Mouse (Mus musculus): ENCODE results near the gene D17Wsu92e. TPM values are rescaled to one million over a fixed set of nuclear protein-coding genes. Genes with fewer than 3 reads are reported as not detected.

The D17Wsu92e gene
- polyA plus RNA-seq, 1 experiment from 2014 or later, result 22.7 TPM

- DNase-seq (ENCODE audit: low spot score) (no peak), ATAC-seq (replicated peaks; ENCODE audit: low FRiP score) (no peak)
- Histone ChIP-seq H3K4me3 (ENCODE audit: low read depth, low read length) (no peak within 1 kb of the TSS), H3K9me3 (ENCODE audit: control insufficient read depth, low read length) (no peaks in the 10 kb centered on the region), H3K36me3 (ENCODE audit: control insufficient read depth, insufficient read depth, low read length) (no peaks in the 10 kb centered on the region), H3K4me1 (replicated peaks; ENCODE audit: control insufficient read depth, insufficient read depth, low read length) (peaks cover 8% of the 10 kb centered on the region), H3K27ac (ENCODE audit: low read depth, low read length) (no peak within 1 kb of the TSS), H3K4me2 (no peak within 1 kb of the TSS), H3K27me3 (replicated peaks; ENCODE audit: control insufficient read depth, insufficient read depth, low read length) (peaks cover 4% of the 10 kb centered on the region), H3K9ac (ENCODE audit: low read depth, low read length) (no peak within 1 kb of the TSS)
- 73% methylated on average over 10 of the region's 10 CpGs for WGBS
These were observed 91.7 kb downstream of the D17Wsu92e start, which contains the start of gene Spdef for GRCm38 (mm10) chr17:27728770-27729169. Gene Spdef (minus strand): TSS chr17:27728955.

GRCm38 (mm10) chr17:27726527-27726926, 93.9 kb downstream of the D17Wsu92e start:
- ATAC-seq (replicated peaks; ENCODE audit: low FRiP score) (no peak), DNase-seq (ENCODE audit: low spot score) (no peak)
- Histone ChIP-seq H3K4me2 (no peak overlapping the region), H3K27me3 (replicated peaks; ENCODE audit: control insufficient read depth, insufficient read depth, low read length) (peaks cover 6% of the 10 kb centered on the region), H3K36me3 (ENCODE audit: control insufficient read depth, insufficient read depth, low read length) (no peaks in the 10 kb centered on the region), H3K4me1 (replicated peaks; ENCODE audit: control insufficient read depth, insufficient read depth, low read length) (peaks cover 6% of the 10 kb centered on the region), H3K9me3 (ENCODE audit: control insufficient read depth, low read length) (no peaks in the 10 kb centered on the region), H3K9ac (ENCODE audit: low read depth, low read length) (no peak overlapping the region), H3K27ac (ENCODE audit: low read depth, low read length) (no peak overlapping the region), H3K4me3 (ENCODE audit: low read depth, low read length) (no peak overlapping the region)
- WGBS, result 34% methylated on average over 7 of the region's 7 CpGs

- Histone ChIP-seq H3K4me1 (replicated peaks; ENCODE audit: control insufficient read depth, insufficient read depth, low read length) (peaks cover 6% of the 10 kb centered on the region), H3K9me3 (ENCODE audit: control insufficient read depth, low read length) (no peaks in the 10 kb centered on the region), H3K9ac (ENCODE audit: low read depth, low read length) (no peak overlapping the region), H3K27me3 (replicated peaks; ENCODE audit: control insufficient read depth, insufficient read depth, low read length) (peaks cover 8% of the 10 kb centered on the region), H3K4me3 (ENCODE audit: low read depth, low read length) (no peak overlapping the region), H3K36me3 (ENCODE audit: control insufficient read depth, insufficient read depth, low read length) (no peaks in the 10 kb centered on the region), H3K4me2 (no peak overlapping the region), H3K27ac (ENCODE audit: low read depth, low read length) (no peak overlapping the region)
- WGBS, result 23% methylated on average over 10 of the region's 10 CpGs
- ATAC-seq (replicated peaks; ENCODE audit: low FRiP score), result no peak
- no peak for DNase-seq (ENCODE audit: low spot score)
These were observed 95.0 kb downstream of the D17Wsu92e start for GRCm38 (mm10) chr17:27725412-27725811.

- DNase-seq (ENCODE audit: low spot score) (no peak), ATAC-seq (replicated peaks; ENCODE audit: low FRiP score) (no peak)
- Histone ChIP-seq H3K9me3 (ENCODE audit: control insufficient read depth, low read length) (no peaks in the 10 kb centered on the region), H3K36me3 (ENCODE audit: control insufficient read depth, insufficient read depth, low read length) (no peaks in the 10 kb centered on the region), H3K4me3 (ENCODE audit: low read depth, low read length) (no peak overlapping the region), H3K9ac (ENCODE audit: low read depth, low read length) (no peak overlapping the region), H3K27ac (ENCODE audit: low read depth, low read length) (no peak overlapping the region), H3K4me1 (replicated peaks; ENCODE audit: control insufficient read depth, insufficient read depth, low read length) (peaks cover 6% of the 10 kb centered on the region), H3K27me3 (replicated peaks; ENCODE audit: control insufficient read depth, insufficient read depth, low read length) (peaks cover 8% of the 10 kb centered on the region), H3K4me2 (no peak overlapping the region)
- WGBS, result 36% methylated on average over 10 of the region's 10 CpGs
These were observed 95.4 kb downstream of the D17Wsu92e start for GRCm38 (mm10) chr17:27725011-27725410.

- ATAC-seq (replicated peaks; ENCODE audit: low FRiP score) (no peak; the same call in 1 of the 2 replicates), DNase-seq (ENCODE audit: low spot score) (no peak)
- Histone ChIP-seq H3K4me1 (replicated peaks; ENCODE audit: control insufficient read depth, insufficient read depth, low read length) (peaks cover 6% of the 10 kb centered on the region), H3K4me2 (no peak overlapping the region), H3K27me3 (replicated peaks; ENCODE audit: control insufficient read depth, insufficient read depth, low read length) (peaks cover 15% of the 10 kb centered on the region), H3K9me3 (ENCODE audit: control insufficient read depth, low read length) (no peaks in the 10 kb centered on the region), H3K4me3 (ENCODE audit: low read depth, low read length) (no peak overlapping the region), H3K27ac (ENCODE audit: low read depth, low read length) (no peak overlapping the region), H3K9ac (ENCODE audit: low read depth, low read length) (no peak overlapping the region), H3K36me3 (ENCODE audit: control insufficient read depth, insufficient read depth, low read length) (no peaks in the 10 kb centered on the region)
- WGBS, result 25% methylated on average over 3 of the region's 3 CpGs
These were observed 96.1 kb downstream of the D17Wsu92e start for GRCm38 (mm10) chr17:27724327-27724726.

- H3K9ac ChIP-seq (ENCODE audit: low read depth, low read length), result no peak overlapping the region
- peaks cover 32% of the 10 kb centered on the region for H3K27me3 ChIP-seq (replicated peaks; ENCODE audit: control insufficient read depth, insufficient read depth, low read length)
- H3K4me3 ChIP-seq (ENCODE audit: low read depth, low read length), result no peak overlapping the region
These were observed 99.3 kb downstream of the D17Wsu92e start for GRCm38 (mm10) chr17:27721125-27721664.

GRCm38 (mm10) chr17:27720326-27720725, 100.1 kb downstream of the D17Wsu92e start:
- 0 out of 2 replicates have a peak, but pooled peaks cover 3% of the 10 kb centered on the region for H3K4me1 ChIP-seq (replicated peaks; ENCODE audit: control insufficient read depth, insufficient read depth, low read length)
- H3K4me2 ChIP-seq, result no peak overlapping the region
- ATAC-seq (replicated peaks; ENCODE audit: low FRiP score) (no peak), DNase-seq (ENCODE audit: low spot score) (no peak)
- peaks cover 32% of the 10 kb centered on the region for H3K27me3 ChIP-seq (replicated peaks; ENCODE audit: control insufficient read depth, insufficient read depth, low read length)
- no peaks in the 10 kb centered on the region for H3K9me3 ChIP-seq (ENCODE audit: control insufficient read depth, low read length)
- WGBS, result 58% methylated on average over 9 of the region's 9 CpGs
- no peak overlapping the region for H3K9ac ChIP-seq (ENCODE audit: low read depth, low read length)
- H3K27ac ChIP-seq (ENCODE audit: low read depth, low read length), result no peak overlapping the region
- no peak overlapping the region for H3K4me3 ChIP-seq (ENCODE audit: low read depth, low read length)
- H3K36me3 ChIP-seq (ENCODE audit: control insufficient read depth, insufficient read depth, low read length), result no peaks in the 10 kb centered on the region

More at GRCm38 (mm10) chr17:27721125-27721664, 99.3 kb downstream of the D17Wsu92e start:
- ATAC-seq (replicated peaks; ENCODE audit: low FRiP score), result no peak
- H3K27ac ChIP-seq (ENCODE audit: low read depth, low read length), result no peak overlapping the region
- no peaks in the 10 kb centered on the region for H3K9me3 ChIP-seq (ENCODE audit: control insufficient read depth, low read length)
- no peak for DNase-seq (ENCODE audit: low spot score)
- H3K36me3 ChIP-seq (ENCODE audit: control insufficient read depth, insufficient read depth, low read length), result no peaks in the 10 kb centered on the region
- no peak overlapping the region for H3K4me2 ChIP-seq
- 74% methylated on average over 9 of the region's 9 CpGs for WGBS
- peaks cover 7% of the 10 kb centered on the region for H3K4me1 ChIP-seq (replicated peaks; ENCODE audit: control insufficient read depth, insufficient read depth, low read length)

GRCm38 (mm10) chr17:27719663-27720062, 100.8 kb downstream of the D17Wsu92e start:
- no peak overlapping the region for H3K4me2 ChIP-seq
- H3K4me3 ChIP-seq (ENCODE audit: low read depth, low read length), result no peak overlapping the region
- 0 out of 2 replicates have a peak, but pooled peaks cover 3% of the 10 kb centered on the region for H3K4me1 ChIP-seq (replicated peaks; ENCODE audit: control insufficient read depth, insufficient read depth, low read length)
- no peaks in the 10 kb centered on the region for H3K9me3 ChIP-seq (ENCODE audit: control insufficient read depth, low read length)
- no peaks in the 10 kb centered on the region for H3K36me3 ChIP-seq (ENCODE audit: control insufficient read depth, insufficient read depth, low read length)
- H3K9ac ChIP-seq (ENCODE audit: low read depth, low read length), result no peak overlapping the region
- no peak overlapping the region for H3K27ac ChIP-seq (ENCODE audit: low read depth, low read length)
- peaks cover 29% of the 10 kb centered on the region for H3K27me3 ChIP-seq (replicated peaks; ENCODE audit: control insufficient read depth, insufficient read depth, low read length)
- 59% methylated on average over 14 of the region's 14 CpGs for WGBS
- ATAC-seq (replicated peaks; ENCODE audit: low FRiP score), result no peak
- DNase-seq (ENCODE audit: low spot score), result no peak

- ATAC-seq (replicated peaks; ENCODE audit: low FRiP score) (no peak), DNase-seq (ENCODE audit: low spot score) (no peak)
- Histone ChIP-seq H3K9ac (ENCODE audit: low read depth, low read length) (no peak overlapping the region), H3K36me3 (ENCODE audit: control insufficient read depth, insufficient read depth, low read length) (no peaks in the 10 kb centered on the region), H3K27me3 (replicated peaks; ENCODE audit: control insufficient read depth, insufficient read depth, low read length) (peaks cover 32% of the 10 kb centered on the region), H3K9me3 (ENCODE audit: control insufficient read depth, low read length) (no peaks in the 10 kb centered on the region), H3K4me2 (no peak overlapping the region), H3K27ac (ENCODE audit: low read depth, low read length) (no peak overlapping the region), H3K4me3 (ENCODE audit: low read depth, low read length) (no peak overlapping the region), H3K4me1 (replicated peaks; ENCODE audit: control insufficient read depth, insufficient read depth, low read length) (0 out of 2 replicates have a peak, but pooled peaks cover 3% of the 10 kb centered on the region)
- 53% methylated on average over 5 of the region's 5 CpGs for WGBS
These were observed 102.2 kb downstream of the D17Wsu92e start for GRCm38 (mm10) chr17:27718250-27718649.
